Mouse (Mus musculus): ENCODE data around the gene Lrrn2.

- no peak for TF ChIP-seq CTCF (IDR thresholded peaks at IDR 0.05; ENCODE audit: low read depth, low read length)
- TF ChIP-seq POLR2A (IDR thresholded peaks at IDR 0.05; ENCODE audit: borderline replicate concordance, low read depth, low read length): no peak
Observed at GRCm38 (mm10) chr1:132864220-132864619, 15.9 kb upstream of the Lrrn2 start.
